Mouse (Mus musculus) liver, adult 2 months (tissue): ENCODE data around the gene Gtf2f2.

ENCODE experiments used
- CTCF ChIP-seq: fragments of 200-500 bp; IDR thresholded peaks from 2 replicates; pipeline ENCODE4 v1.5.1; 2011; ENCODE audit warnings: low read depth, low read length, control low read depth
- POLR2A ChIP-seq: fragments of 200-500 bp; IDR thresholded peaks from 2 replicates; pipeline ENCODE4 v1.6.1; 2011; ENCODE audit warnings: low read length, control low read depth; ENCODE audit not compliant: insufficient read depth; ENCODE audit errors: extremely low read depth

DNA sequence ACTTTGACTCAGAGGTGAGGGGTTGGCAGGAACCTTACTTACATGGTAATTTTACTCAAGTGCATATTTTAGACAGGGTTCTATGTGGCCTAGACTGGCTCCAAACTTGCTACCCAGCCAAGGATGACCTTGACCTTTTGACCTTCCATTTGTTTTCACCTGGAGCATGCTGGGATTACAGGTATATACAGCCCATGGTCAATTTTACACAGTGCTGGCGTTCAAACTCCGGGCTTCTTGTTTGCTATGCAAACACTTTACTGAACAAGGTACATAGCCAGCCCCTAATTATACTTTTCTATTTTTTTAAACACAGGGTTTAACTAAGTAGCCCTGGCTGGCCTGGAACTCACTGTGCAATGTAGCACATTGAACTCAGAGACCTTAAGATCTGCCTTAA is 98.0 kb downstream of the Gtf2f2 start:
- TF ChIP-seq CTCF (no peak), POLR2A (no peak)
